Mouse (Mus musculus): Measurements from ENCODE around the gene B830017H08Rik. TPM values are rescaled to one million over a fixed set of nuclear protein-coding genes. Genes with fewer than 3 reads are reported as not detected.

The B830017H08Rik gene
- total and polyA plus RNA-seq, 2 experiments from 2014 or later = 7.8 to 13.5 TPM

- 3% methylated on average over 18 of the region's 18 CpGs for WGBS
- Histone ChIP-seq H3K4me1 (ENCODE audit: insufficient read depth, low read length) (peaks cover 30% of the 10 kb centered on the region), H3K36me3 (ENCODE audit: insufficient read depth, low read length) (no peaks in the 10 kb centered on the region), H3K4me3 (ENCODE audit: low read depth, low read length) (peak overlapping the region; percentile 41), H3K27me3 (ENCODE audit: insufficient read depth, low read length) (peaks cover 74% of the 10 kb centered on the region), H3K4me2 (ENCODE audit: low read depth, low read length, poor library complexity, severe bottlenecking) (peak overlapping the region; percentile 75), H3K9ac (replicated peaks; ENCODE audit: low read length, poor library complexity, severe bottlenecking) (peak overlapping the region; percentile 54), H3K27ac (ENCODE audit: low read depth, low read length) (no peak overlapping the region), H3K9me3 (ENCODE audit: low read length) (no peaks in the 10 kb centered on the region)
- DNase-seq (ENCODE audit: low spot score) (no peak), ATAC-seq (ENCODE audit: low FRiP score) (0 out of 2 replicates have a peak, but pooled peaks have one; percentile 0)
- no peak for TF ChIP-seq CTCF (IDR thresholded peaks at IDR 0.05)
Measured at GRCm38 (mm10) chr16:17802456-17802838, 30.5 kb upstream of the B830017H08Rik start.

GRCm38 (mm10) chr16:17802839-17803674 lies 29.9 kb upstream of the B830017H08Rik start:
- Histone ChIP-seq H3K4me2 (ENCODE audit: low read depth, low read length, poor library complexity, severe bottlenecking) (peak overlapping the region; percentile 75), H3K27ac (ENCODE audit: low read depth, low read length) (no peak overlapping the region), H3K9ac (replicated peaks; ENCODE audit: low read length, poor library complexity, severe bottlenecking) (peak overlapping the region; percentile 54), H3K27me3 (ENCODE audit: insufficient read depth, low read length) (peaks cover 70% of the 10 kb centered on the region), H3K9me3 (ENCODE audit: low read length) (no peaks in the 10 kb centered on the region), H3K4me3 (ENCODE audit: low read depth, low read length) (peak overlapping the region; percentile 41), H3K4me1 (ENCODE audit: insufficient read depth, low read length) (peaks cover 33% of the 10 kb centered on the region), H3K36me3 (ENCODE audit: insufficient read depth, low read length) (no peaks in the 10 kb centered on the region)
- ATAC-seq (ENCODE audit: low FRiP score) = peak; percentile 29; the same call in 1 of the 2 replicates
- peak; percentile 47 for DNase-seq (ENCODE audit: low spot score)
- TF ChIP-seq CTCF (IDR thresholded peaks at IDR 0.05) = peak; percentile 14
- WGBS = 3% methylated on average over 83 of the region's 83 CpGs

GRCm38 (mm10) chr16:17803675-17804448 lies 29.1 kb upstream of the B830017H08Rik start:
- no peak overlapping the region for H3K27ac ChIP-seq (ENCODE audit: low read depth, low read length)
- 9% methylated on average over 33 of the region's 33 CpGs for WGBS
- DNase-seq (ENCODE audit: low spot score) = no peak
- H3K27me3 ChIP-seq (ENCODE audit: insufficient read depth, low read length) = peaks cover 67% of the 10 kb centered on the region
- TF ChIP-seq CTCF (IDR thresholded peaks at IDR 0.05) = no peak
- 0 out of 2 replicates have a peak overlapping the region, but pooled peaks have one; percentile 24 for H3K9ac ChIP-seq (replicated peaks; ENCODE audit: low read length, poor library complexity, severe bottlenecking)
- H3K9me3 ChIP-seq (ENCODE audit: low read length) = no peaks in the 10 kb centered on the region
- H3K4me1 ChIP-seq (ENCODE audit: insufficient read depth, low read length) = peaks cover 31% of the 10 kb centered on the region
- peak overlapping the region; percentile 41 for H3K4me3 ChIP-seq (ENCODE audit: low read depth, low read length)
- no peak for ATAC-seq (ENCODE audit: low FRiP score)
- H3K4me2 ChIP-seq (ENCODE audit: low read depth, low read length, poor library complexity, severe bottlenecking) = peak overlapping the region; percentile 75
- H3K36me3 ChIP-seq (ENCODE audit: insufficient read depth, low read length) = no peaks in the 10 kb centered on the region

DNA sequence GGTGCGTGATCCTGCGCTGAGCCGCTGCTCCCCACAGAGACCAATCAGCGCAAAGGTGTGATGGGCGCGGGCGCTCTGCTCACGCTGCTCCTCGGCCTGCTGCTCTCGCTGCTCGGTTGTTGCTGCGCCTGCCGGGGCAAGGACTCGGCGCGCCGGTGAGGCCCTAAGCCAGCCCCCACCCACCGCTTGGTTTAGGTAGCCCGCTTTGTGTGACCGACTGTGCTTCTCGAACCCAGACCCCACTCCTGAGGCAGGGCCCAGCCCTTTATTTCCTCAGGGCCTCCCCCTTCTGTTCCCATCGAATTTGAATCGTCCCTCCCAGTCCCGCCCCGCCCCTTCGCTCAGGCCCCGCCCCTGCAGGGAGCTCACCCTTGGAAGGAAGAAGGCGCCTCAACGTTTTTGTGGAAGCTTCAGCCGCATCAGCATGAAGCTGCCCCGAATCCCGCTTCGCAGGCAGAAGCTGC lies 28.4 kb upstream of the B830017H08Rik start:
- Histone ChIP-seq H3K4me3 (ENCODE audit: low read depth, low read length) (peak overlapping the region; percentile 31), H3K36me3 (ENCODE audit: insufficient read depth, low read length) (no peaks in the 10 kb centered on the region), H3K9me3 (ENCODE audit: low read length) (no peaks in the 10 kb centered on the region), H3K4me1 (ENCODE audit: insufficient read depth, low read length) (peaks cover 32% of the 10 kb centered on the region), H3K27ac (ENCODE audit: low read depth, low read length) (no peak overlapping the region), H3K27me3 (ENCODE audit: insufficient read depth, low read length) (peaks cover 61% of the 10 kb centered on the region), H3K4me2 (ENCODE audit: low read depth, low read length, poor library complexity, severe bottlenecking) (peak overlapping the region; percentile 51), H3K9ac (replicated peaks; ENCODE audit: low read length, poor library complexity, severe bottlenecking) (0 out of 2 replicates have a peak overlapping the region, but pooled peaks have one; percentile 24)
- DNase-seq (ENCODE audit: low spot score) = no peak
- TF ChIP-seq CTCF (IDR thresholded peaks at IDR 0.05) = no peak
- 2% methylated on average over 33 of the region's 33 CpGs for WGBS
- no peak for ATAC-seq (ENCODE audit: low FRiP score)

DNA sequence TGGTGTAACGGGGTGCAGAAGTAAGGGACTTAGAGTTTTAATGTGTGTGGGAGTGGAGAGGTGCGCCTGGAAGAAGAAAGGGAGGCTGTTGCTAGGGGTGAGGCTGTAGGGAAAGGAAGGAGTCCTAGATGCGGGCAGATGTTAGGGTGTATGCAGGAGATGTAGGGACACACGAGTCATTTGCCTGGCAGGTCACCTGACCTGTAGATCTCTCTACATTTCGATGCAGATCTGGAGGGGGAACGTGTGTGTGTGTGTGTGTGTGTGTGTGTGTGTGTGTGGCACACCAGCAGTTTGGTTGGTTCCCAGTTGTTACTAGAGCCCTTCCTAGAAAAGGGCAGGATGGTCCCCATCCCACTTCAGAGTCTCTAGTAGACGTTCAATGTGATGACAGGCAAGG lies 27.9 kb upstream of the B830017H08Rik start:
- peaks cover 56% of the 10 kb centered on the region for H3K27me3 ChIP-seq (ENCODE audit: insufficient read depth, low read length)
- H3K27ac ChIP-seq (ENCODE audit: low read depth, low read length) = no peak overlapping the region
- H3K4me2 ChIP-seq (ENCODE audit: low read depth, low read length, poor library complexity, severe bottlenecking) = peak overlapping the region; percentile 51; the same call in 1 of the 2 replicates
- H3K9me3 ChIP-seq (ENCODE audit: low read length) = no peaks in the 10 kb centered on the region
- peaks cover 37% of the 10 kb centered on the region for H3K4me1 ChIP-seq (ENCODE audit: insufficient read depth, low read length)
- DNase-seq (ENCODE audit: low spot score) (no peak), ATAC-seq (ENCODE audit: low FRiP score) (no peak)
- no peak overlapping the region for H3K9ac ChIP-seq (replicated peaks; ENCODE audit: low read length, poor library complexity, severe bottlenecking)
- no peak for TF ChIP-seq CTCF (IDR thresholded peaks at IDR 0.05)
- WGBS = 6% methylated on average over 7 of the region's 7 CpGs
- H3K4me3 ChIP-seq (ENCODE audit: low read depth, low read length) = no peak overlapping the region
- H3K36me3 ChIP-seq (ENCODE audit: insufficient read depth, low read length) = no peaks in the 10 kb centered on the region

Measured in midbrain, postnatal 0 days (tissue).